Mouse (Mus musculus) stomach, embryonic 16.5 days (tissue): Measurements from ENCODE around the gene Btbd9. TPM values are rescaled to one million over a fixed set of nuclear protein-coding genes. Genes with fewer than 3 reads are reported as not detected.
"Not testable (repeated sequence)": the region's sequence is repeated elsewhere in the genome, so short reads cannot be mapped to it uniquely, and the experiment has no call there.

ENCODE experiments used
- ATAC-seq: fragments of 200-750 bp; cut with Nextera tagmentation; 2 replicates; pipeline ENCODE4 v1.8.0; 2017; ENCODE audit warnings: moderate number of reproducible peaks, moderate TSS enrichment; ENCODE audit not compliant: insufficient read depth, low FRiP score
- H3K27ac ChIP-seq: fragments of 300-500 bp; sonication (generic); 2 replicates; pipeline ENCODE4 v1.5.1; 2014; ENCODE audit warnings: low read length
- H3K27me3 ChIP-seq: fragments of 300-500 bp; sonication (generic); 2 replicates; pipeline ENCODE4 v1.6.1; 2014; ENCODE audit warnings: low read length, control low read depth, mixed read lengths; ENCODE audit not compliant: control insufficient read depth, insufficient read depth
- H3K36me3 ChIP-seq: fragments of 300-500 bp; sonication (generic); 2 replicates; pipeline ENCODE4 v1.6.1; 2014; ENCODE audit warnings: low read length; ENCODE audit not compliant: control insufficient read depth, insufficient read depth
- H3K4me1 ChIP-seq: fragments of 300-500 bp; sonication (generic); 2 replicates; pipeline ENCODE4 v1.6.1; 2014; ENCODE audit warnings: low read length, control low read depth, mixed read lengths; ENCODE audit not compliant: control insufficient read depth, insufficient read depth
- H3K4me2 ChIP-seq: fragments of 300-500 bp; sonication (generic); 2 replicates; pipeline ENCODE4 v1.6.1; 2014; ENCODE audit warnings: low read depth, low read length, mixed read lengths
- H3K4me3 ChIP-seq: fragments of 300-500 bp; sonication (generic); replicated peaks from 2 replicates; pipeline ENCODE4 v1.5.1; 2014; ENCODE audit warnings: mild to moderate bottlenecking, low read length
- H3K9ac ChIP-seq: fragments of 300-500 bp; sonication (generic); 2 replicates; pipeline ENCODE4 v1.6.1; 2014; ENCODE audit warnings: low read length
- H3K9me3 ChIP-seq: fragments of 300-500 bp; sonication (generic); replicated peaks from 2 replicates; pipeline ENCODE4 v1.6.1; 2016; ENCODE audit warnings: low read length, control low read depth; ENCODE audit not compliant: control insufficient read depth
- WGBS: fragments of 180-500 bp; shearing (Covaris S2); extraction: QIAGEN DNeasy Blood & Tissue Kit; methylation state at CpG from one replicate; pipeline ENCODE4 v1.1.7; 2014; 5-methylcytosine and 5-hydroxymethylcytosine counted together
- polyA plus RNA-seq: library from polyadenylated mRNA; unstranded; fragments of >200 nt; fragmentation: Nextera tagmentation; extraction: Ambion mirVana; gene quantifications from 2 replicates; pipeline ENCODE4 v1.2.1, GENCODE M21; 2015

Gene Btbd9
- polyA plus RNA-seq, 1 experiment from 2014 or later: 51.6 TPM

GRCm38 (mm10) chr17:30499541-30499940 is 76.7 kb downstream of the Btbd9 start:
- 97% methylated on average over 11 of the region's 11 CpGs for WGBS
- H3K4me1 ChIP-seq, H3K27me3 ChIP-seq, ATAC-seq, H3K9me3 ChIP-seq, H3K9ac ChIP-seq, H3K4me3 ChIP-seq, H3K36me3 ChIP-seq, H3K4me2 ChIP-seq, H3K27ac ChIP-seq: not testable (repeated sequence)

- H3K9ac ChIP-seq: no peak overlapping the region
- no peaks in the 10 kb centered on the region for H3K36me3 ChIP-seq
- no peak overlapping the region for H3K27ac ChIP-seq
- H3K9me3 ChIP-seq: no peaks in the 10 kb centered on the region
- no peaks in the 10 kb centered on the region for H3K27me3 ChIP-seq
- ATAC-seq: no peak
- 71% methylated on average over 5 of the region's 5 CpGs for WGBS
- H3K4me3 ChIP-seq: no peak overlapping the region
- H3K4me2 ChIP-seq: no peak overlapping the region
- H3K4me1 ChIP-seq: peaks cover 8% of the 10 kb centered on the region; the same call in 1 of the 2 replicates
Observed at GRCm38 (mm10) chr17:30498779-30499178, 77.5 kb downstream of the Btbd9 start.

GRCm38 (mm10) chr17:30498376-30498719 is 77.9 kb downstream of the Btbd9 start:
- Histone ChIP-seq H3K9ac (no peak overlapping the region), H3K4me1 (peaks cover 8% of the 10 kb centered on the region; the same call in 1 of the 2 replicates), H3K4me2 (no peak overlapping the region), H3K36me3 (no peaks in the 10 kb centered on the region), H3K27ac (no peak overlapping the region), H3K9me3 (no peaks in the 10 kb centered on the region), H3K4me3 (no peak overlapping the region), H3K27me3 (no peaks in the 10 kb centered on the region)
- 44% methylated on average over 6 of the region's 6 CpGs for WGBS
- ATAC-seq: no peak

- WGBS: 68% methylated on average over 11 of the region's 11 CpGs
- ATAC-seq: no peak
- Histone ChIP-seq H3K4me3 (no peak overlapping the region), H3K4me2 (no peak overlapping the region), H3K9me3 (no peaks in the 10 kb centered on the region), H3K4me1 (peaks cover 8% of the 10 kb centered on the region; the same call in 1 of the 2 replicates), H3K27ac (no peak overlapping the region), H3K36me3 (no peaks in the 10 kb centered on the region), H3K27me3 (no peaks in the 10 kb centered on the region), H3K9ac (no peak overlapping the region)
Observed at GRCm38 (mm10) chr17:30497525-30498375, 78.5 kb downstream of the Btbd9 start.

- Histone ChIP-seq H3K27me3 (no peaks in the 10 kb centered on the region), H3K4me1 (peaks cover 8% of the 10 kb centered on the region; the same call in 1 of the 2 replicates), H3K9ac (no peak overlapping the region), H3K4me2 (no peak overlapping the region), H3K36me3 (no peaks in the 10 kb centered on the region), H3K4me3 (no peak overlapping the region), H3K27ac (no peak overlapping the region), H3K9me3 (no peaks in the 10 kb centered on the region)
- ATAC-seq: no peak
- 74% methylated on average over 2 of the region's 2 CpGs for WGBS
Observed at GRCm38 (mm10) chr17:30495567-30495966, 80.7 kb downstream of the Btbd9 start.

GRCm38 (mm10) chr17:30495154-30495553 is 81.1 kb downstream of the Btbd9 start:
- ATAC-seq: no peak
- no peaks in the 10 kb centered on the region for H3K36me3 ChIP-seq
- no peaks in the 10 kb centered on the region for H3K9me3 ChIP-seq
- no peak overlapping the region for H3K4me2 ChIP-seq
- peaks cover 8% of the 10 kb centered on the region; the same call in 1 of the 2 replicates for H3K4me1 ChIP-seq
- WGBS: 74% methylated on average over 2 of the region's 2 CpGs
- H3K27ac ChIP-seq: no peak overlapping the region
- H3K9ac ChIP-seq: no peak overlapping the region
- H3K27me3 ChIP-seq: no peaks in the 10 kb centered on the region
- H3K4me3 ChIP-seq: no peak overlapping the region

- no peak for ATAC-seq
Observed at GRCm38 (mm10) chr17:30493481-30493880, 82.8 kb downstream of the Btbd9 start.

GRCm38 (mm10) chr17:30492191-30492590 is 84.1 kb downstream of the Btbd9 start:
- no peaks in the 10 kb centered on the region for H3K27me3 ChIP-seq
- H3K4me3 ChIP-seq: no peak overlapping the region
- H3K9me3 ChIP-seq: no peaks in the 10 kb centered on the region
- H3K4me1 ChIP-seq: no peaks in the 10 kb centered on the region
- H3K27ac ChIP-seq: no peak overlapping the region
- no peak overlapping the region for H3K9ac ChIP-seq
- no peaks in the 10 kb centered on the region for H3K36me3 ChIP-seq
- ATAC-seq: no peak
- WGBS: 95% methylated on average over 5 of the region's 5 CpGs
- no peak overlapping the region for H3K4me2 ChIP-seq

More at GRCm38 (mm10) chr17:30493481-30493880, 82.8 kb downstream of the Btbd9 start:
- Histone ChIP-seq H3K4me2 (no peak overlapping the region), H3K27ac (no peak overlapping the region), H3K4me1 (peaks cover 2% of the 10 kb centered on the region; the same call in 1 of the 2 replicates), H3K9me3 (no peaks in the 10 kb centered on the region), H3K4me3 (no peak overlapping the region), H3K36me3 (no peaks in the 10 kb centered on the region), H3K9ac (no peak overlapping the region), H3K27me3 (no peaks in the 10 kb centered on the region)
- WGBS: 94% methylated on average over 6 of the region's 6 CpGs

GRCm38 (mm10) chr17:30491601-30492000 is 84.7 kb downstream of the Btbd9 start:
- no peak for ATAC-seq
- WGBS: 96% methylated on average over 8 of the region's 8 CpGs

More at GRCm38 (mm10) chr17:30491601-30492000, 84.7 kb downstream of the Btbd9 start:
- Histone ChIP-seq H3K27me3 (no peaks in the 10 kb centered on the region), H3K9me3 (no peaks in the 10 kb centered on the region), H3K4me2 (no peak overlapping the region), H3K9ac (no peak overlapping the region), H3K4me3 (no peak overlapping the region), H3K27ac (no peak overlapping the region), H3K36me3 (no peaks in the 10 kb centered on the region), H3K4me1 (no peaks in the 10 kb centered on the region)
